Mouse (Mus musculus) stomach, postnatal 0 days (tissue): ENCODE measurements around the gene Spag6.

Source experiments
- CTCF ChIP-seq: IDR thresholded peaks from 2 replicates; pipeline ENCODE4 v1.5.1; 2016; ENCODE audit warnings: antibody characterized with exemption, low read depth, mild to moderate bottlenecking, moderate library complexity
- EP300 ChIP-seq: optimal IDR thresholded peaks from 2 replicates; pipeline ENCODE3; 2016; ENCODE audit warnings: antibody characterized with exemption

- no peak for TF ChIP-seq CTCF
- TF ChIP-seq EP300, result no peak
These were observed 3.7 kb upstream of the Spag6 start for GRCm38 (mm10) chr2:18690055-18690691.
